ENCODE assay signal across 8 mouse cellular contexts in the genomic region with DNA sequence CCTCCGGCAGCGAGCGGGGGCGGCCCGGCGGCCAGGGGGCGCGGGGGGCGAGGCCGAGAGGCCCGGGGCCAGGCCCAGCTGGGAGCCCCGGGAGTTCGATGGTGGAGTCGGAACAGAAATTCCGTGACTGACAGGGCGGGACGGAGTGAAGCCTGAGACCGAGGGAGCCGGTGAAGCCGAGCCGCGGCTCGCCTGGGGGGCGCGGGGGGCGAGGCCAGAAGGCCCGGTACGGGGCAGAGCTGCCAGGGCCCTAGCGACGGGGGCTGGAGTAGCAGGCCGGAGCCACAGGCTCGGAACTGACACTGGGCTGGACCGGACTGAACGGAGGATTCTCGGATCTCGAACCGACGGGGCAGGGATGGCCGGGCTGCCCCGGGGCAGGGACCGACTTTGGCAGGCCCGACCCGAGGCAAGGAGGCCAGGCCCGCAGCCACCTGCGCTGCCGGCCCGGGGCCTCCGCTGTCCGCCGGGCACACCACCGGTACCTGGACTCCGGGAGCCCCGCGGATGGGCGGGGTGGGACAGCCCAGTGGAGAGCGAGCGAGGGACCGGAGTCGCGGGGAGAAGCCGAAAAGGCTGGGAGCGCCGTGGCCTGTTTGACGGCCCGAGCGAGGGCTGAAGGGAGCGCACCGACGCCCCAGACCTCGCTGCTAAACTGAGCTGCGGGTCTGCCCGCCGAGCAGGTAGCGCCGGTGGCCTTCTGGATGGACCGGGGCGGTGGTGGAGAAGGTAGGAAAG. TPM values are rescaled to one million over a fixed set of nuclear protein-coding genes. Genes with fewer than 3 reads are reported as not detected.
DNase-seq lines count a peak whose midpoint lies in the region; ATAC-seq and TF ChIP-seq lines count a peak whose summit lies in the region.

No protein-coding gene starts in this region.

- H3K27ac ChIP-seq in embryonic facial prominence, embryonic 14.5 days (replicated peaks; ENCODE audit: low read depth, low read length), result peak overlapping the region; percentile 98
- H3K27ac ChIP-seq in heart, embryonic 12.5 days (ENCODE audit: poor library complexity, severe bottlenecking), result peak overlapping the region; percentile 99
- peak overlapping the region; percentile 97 for H3K27ac ChIP-seq in kidney, postnatal 0 days
- H3K27ac ChIP-seq in liver, embryonic 16.5 days (ENCODE audit: low read length), result peak overlapping the region; percentile 94
- H3K27ac ChIP-seq in neural tube, embryonic 12.5 days, result peak overlapping the region; percentile 94

- peak overlapping the region; percentile 98 for H3K4me3 ChIP-seq in embryonic facial prominence, embryonic 14.5 days (ENCODE audit: low read depth, low read length)
- peak overlapping the region; percentile 95 for H3K4me3 ChIP-seq in heart, embryonic 12.5 days
- peak overlapping the region; percentile 94 for H3K4me3 ChIP-seq in kidney, postnatal 0 days (replicated peaks; ENCODE audit: low read depth, low read length)
- peak overlapping the region; percentile 96 for H3K4me3 ChIP-seq in liver, embryonic 16.5 days (ENCODE audit: low read depth, low read length)
- H3K4me3 ChIP-seq in neural tube, embryonic 12.5 days, result peak overlapping the region; percentile 98

- H3K9me3 ChIP-seq in embryonic facial prominence, embryonic 14.5 days (ENCODE audit: control insufficient read depth, low read length), result no peaks in the 10 kb centered on the region
- no peaks in the 10 kb centered on the region for H3K9me3 ChIP-seq in heart, embryonic 12.5 days (replicated peaks)
- H3K9me3 ChIP-seq in kidney, postnatal 0 days (replicated peaks; ENCODE audit: low read length), result no peaks in the 10 kb centered on the region
- no peaks in the 10 kb centered on the region for H3K9me3 ChIP-seq in liver, embryonic 16.5 days (replicated peaks; ENCODE audit: control insufficient read depth, low read length)
- no peaks in the 10 kb centered on the region for H3K9me3 ChIP-seq in neural tube, embryonic 12.5 days

- peak; percentile 77 for DNase-seq in CD4-positive helper T cell, adult 2 months (ENCODE audit: low read depth, low spot score)
- DNase-seq in adrenal gland, postnatal 14 days, result peak; percentile 85
- peak; percentile 72 for DNase-seq in embryonic facial prominence, embryonic 14.5 days (ENCODE audit: low spot score)
- DNase-seq in kidney, postnatal 0 days (ENCODE audit: low spot score), result peak; percentile 83
- peak; percentile 84 for DNase-seq in testis, postnatal 14 days (ENCODE audit: low spot score)

- peak overlapping the region; percentile 99 for H3K9ac ChIP-seq in embryonic facial prominence, embryonic 14.5 days (ENCODE audit: low read depth, low read length)
- peak overlapping the region; percentile 100 for H3K9ac ChIP-seq in heart, embryonic 12.5 days
- peak overlapping the region; percentile 97 for H3K9ac ChIP-seq in kidney, postnatal 0 days (ENCODE audit: low read depth, low read length)
- H3K9ac ChIP-seq in liver, embryonic 16.5 days (ENCODE audit: low read depth, low read length), result peak overlapping the region; percentile 97
- peak overlapping the region; percentile 98 for H3K9ac ChIP-seq in neural tube, embryonic 12.5 days

- TF ChIP-seq CTCF in kidney, postnatal 0 days (IDR thresholded peaks at IDR 0.05; ENCODE audit: low read depth), result peak; percentile 31; the same call in 1 of the 2 replicates

- H3K4me1 ChIP-seq in embryonic facial prominence, embryonic 14.5 days (ENCODE audit: control insufficient read depth, insufficient read depth, low read length), result peaks cover 25% of the 10 kb centered on the region
- H3K4me1 ChIP-seq in heart, embryonic 12.5 days (replicated peaks), result peaks cover 31% of the 10 kb centered on the region
- peaks cover 6% of the 10 kb centered on the region for H3K4me1 ChIP-seq in kidney, postnatal 0 days (replicated peaks; ENCODE audit: insufficient read depth, low read length)
- H3K4me1 ChIP-seq in liver, embryonic 16.5 days (ENCODE audit: control insufficient read depth, low read depth, low read length), result peaks cover 21% of the 10 kb centered on the region
- H3K4me1 ChIP-seq in neural tube, embryonic 12.5 days, result peaks cover 33% of the 10 kb centered on the region

- peaks cover 15% of the 10 kb centered on the region for H3K36me3 ChIP-seq in embryonic facial prominence, embryonic 14.5 days (ENCODE audit: control insufficient read depth, insufficient read depth, low read length)
- H3K36me3 ChIP-seq in heart, embryonic 12.5 days, result peaks cover 12% of the 10 kb centered on the region
- peaks cover 6% of the 10 kb centered on the region; the same call in 1 of the 2 replicates for H3K36me3 ChIP-seq in kidney, postnatal 0 days (ENCODE audit: insufficient read depth, low read length)
- H3K36me3 ChIP-seq in liver, embryonic 16.5 days (ENCODE audit: control insufficient read depth, insufficient read depth), result peaks cover 6% of the 10 kb centered on the region
- H3K36me3 ChIP-seq in neural tube, embryonic 12.5 days, result peaks cover 11% of the 10 kb centered on the region

- no peaks in the 10 kb centered on the region for H3K27me3 ChIP-seq in embryonic facial prominence, embryonic 14.5 days (replicated peaks; ENCODE audit: control insufficient read depth, insufficient read depth, low read length)
- no peaks in the 10 kb centered on the region for H3K27me3 ChIP-seq in heart, embryonic 12.5 days (replicated peaks)
- H3K27me3 ChIP-seq in kidney, postnatal 0 days (ENCODE audit: insufficient read depth, low read length), result no peaks in the 10 kb centered on the region
- no peaks in the 10 kb centered on the region for H3K27me3 ChIP-seq in liver, embryonic 16.5 days (ENCODE audit: control insufficient read depth, insufficient read depth, low read depth, low read length)
- no peaks in the 10 kb centered on the region for H3K27me3 ChIP-seq in neural tube, embryonic 12.5 days (replicated peaks)

- ATAC-seq in embryonic facial prominence, embryonic 14.5 days (ENCODE audit: low read depth), result peak; percentile 69
- peak; percentile 74 for ATAC-seq in heart, embryonic 12.5 days (ENCODE audit: insufficient number of reproducible peaks, low FRiP score)
- ATAC-seq in kidney, postnatal 0 days (replicated peaks; ENCODE audit: low FRiP score, low read depth), result peak; percentile 78
- ATAC-seq in liver, embryonic 16.5 days (ENCODE audit: low read depth), result peak; percentile 32
- ATAC-seq in neural tube, embryonic 12.5 days (ENCODE audit: low FRiP score, low read depth), result peak; percentile 80

- 0% methylated on average over 24 of the region's 77 CpGs for WGBS in embryonic facial prominence, embryonic 14.5 days
- WGBS in heart, embryonic 12.5 days, result 0% methylated on average over 75 of the region's 77 CpGs
- under 1% methylated on average over 74 of the region's 77 CpGs for WGBS in kidney, postnatal 0 days
- WGBS in liver, embryonic 16.5 days (ENCODE audit: insufficient replicate concordance), result under 1% methylated on average over 75 of the region's 77 CpGs
- WGBS in neural tube, embryonic 12.5 days, result under 1% methylated on average over 76 of the region's 77 CpGs

- H3K4me2 ChIP-seq in embryonic facial prominence, embryonic 14.5 days (ENCODE audit: low read depth, low read length), result peak overlapping the region; percentile 64
- H3K4me2 ChIP-seq in heart, embryonic 12.5 days, result peak overlapping the region; percentile 88
- peak overlapping the region; percentile 78 for H3K4me2 ChIP-seq in kidney, postnatal 0 days (ENCODE audit: low read length)
- H3K4me2 ChIP-seq in liver, embryonic 16.5 days (ENCODE audit: low read depth, low read length), result peak overlapping the region; percentile 83
- peak overlapping the region; percentile 84 for H3K4me2 ChIP-seq in neural tube, embryonic 12.5 days (replicated peaks)

RNA-seq across cellular contexts. Expression of a gene that starts 0.7 kb away (rescaled TPM):
- total RNA-seq in adrenal gland, postnatal 14 days (2021), result 61.8 and 67.4 TPM in 2 replicates
- polyA plus RNA-seq in embryonic facial prominence, embryonic 14.5 days (2014; fragmentation: Nextera tagmentation; extraction: Ambion mirVana), result 73.1 and 85.5 TPM in 2 replicates
- polyA plus RNA-seq in heart, embryonic 12.5 days (2016; fragmentation: Nextera tagmentation; extraction: Ambion mirVana), result 60.2 and 63.3 TPM in 2 replicates
- polyA plus RNA-seq in kidney, postnatal 0 days (2015; fragmentation: Nextera tagmentation; extraction: Ambion mirVana), result 62.6 and 65.1 TPM in 2 replicates
- 24.3 and 26.1 TPM in 2 replicates for polyA plus RNA-seq in liver, embryonic 16.5 days (2015; fragmentation: Nextera tagmentation; extraction: Ambion mirVana)
- polyA plus RNA-seq in neural tube, embryonic 12.5 days (2016; fragmentation: Nextera tagmentation; extraction: Ambion mirVana), result 71.9 and 75.0 TPM in 2 replicates

RNA-seq across cellular contexts. Expression of a gene that starts 0.9 kb away (rescaled TPM):
- 944 and 957 TPM in 2 replicates for total RNA-seq in adrenal gland, postnatal 14 days (2021)
- polyA plus RNA-seq in embryonic facial prominence, embryonic 14.5 days (2014; fragmentation: Nextera tagmentation; extraction: Ambion mirVana), result 511 and 572 TPM in 2 replicates
- 868 and 885 TPM in 2 replicates for polyA plus RNA-seq in heart, embryonic 12.5 days (2016; fragmentation: Nextera tagmentation; extraction: Ambion mirVana)
- 825 and 954 TPM in 2 replicates for polyA plus RNA-seq in kidney, postnatal 0 days (2015; fragmentation: Nextera tagmentation; extraction: Ambion mirVana)
- polyA plus RNA-seq in liver, embryonic 16.5 days (2015; fragmentation: Nextera tagmentation; extraction: Ambion mirVana), result 296 and 326 TPM in 2 replicates
- 378 and 393 TPM in 2 replicates for polyA plus RNA-seq in neural tube, embryonic 12.5 days (2016; fragmentation: Nextera tagmentation; extraction: Ambion mirVana)

RNA-seq across cellular contexts. Expression of a gene that starts 22.1 kb away (rescaled TPM):
- 23.8 and 25.3 TPM in 2 replicates for total RNA-seq in adrenal gland, postnatal 14 days (2021)
- 17.7 and 20.2 TPM in 2 replicates for polyA plus RNA-seq in embryonic facial prominence, embryonic 14.5 days (2014; fragmentation: Nextera tagmentation; extraction: Ambion mirVana)
- 24.9 and 28.8 TPM in 2 replicates for polyA plus RNA-seq in heart, embryonic 12.5 days (2016; fragmentation: Nextera tagmentation; extraction: Ambion mirVana)
- 18.7 and 22.2 TPM in 2 replicates for polyA plus RNA-seq in kidney, postnatal 0 days (2015; fragmentation: Nextera tagmentation; extraction: Ambion mirVana)
- polyA plus RNA-seq in liver, embryonic 16.5 days (2015; fragmentation: Nextera tagmentation; extraction: Ambion mirVana), result 8.6 and 8.9 TPM in 2 replicates
- polyA plus RNA-seq in neural tube, embryonic 12.5 days (2016; fragmentation: Nextera tagmentation; extraction: Ambion mirVana), result 16.2 and 19.7 TPM in 2 replicates

RNA-seq across cellular contexts. Expression of a gene that starts 47.7 kb away (rescaled TPM):
- total RNA-seq in adrenal gland, postnatal 14 days (2021), result 4.5 and 5.2 TPM in 2 replicates
- polyA plus RNA-seq in embryonic facial prominence, embryonic 14.5 days (2014; fragmentation: Nextera tagmentation; extraction: Ambion mirVana), result 20.7 and 22.6 TPM in 2 replicates
- 25.1 and 25.9 TPM in 2 replicates for polyA plus RNA-seq in heart, embryonic 12.5 days (2016; fragmentation: Nextera tagmentation; extraction: Ambion mirVana)
- polyA plus RNA-seq in kidney, postnatal 0 days (2015; fragmentation: Nextera tagmentation; extraction: Ambion mirVana), result 10.4 and 13.5 TPM in 2 replicates
- polyA plus RNA-seq in liver, embryonic 16.5 days (2015; fragmentation: Nextera tagmentation; extraction: Ambion mirVana), result 23.1 and 23.7 TPM in 2 replicates
- 26.9 and 29.4 TPM in 2 replicates for polyA plus RNA-seq in neural tube, embryonic 12.5 days (2016; fragmentation: Nextera tagmentation; extraction: Ambion mirVana)

RNA-seq across cellular contexts. Expression of a gene that starts 47.8 kb away (rescaled TPM):
- total RNA-seq in adrenal gland, postnatal 14 days (2021), result 65.8 and 75.2 TPM in 2 replicates
- polyA plus RNA-seq in embryonic facial prominence, embryonic 14.5 days (2014; fragmentation: Nextera tagmentation; extraction: Ambion mirVana), result 60.4 and 62.7 TPM in 2 replicates
- 71.5 and 74.8 TPM in 2 replicates for polyA plus RNA-seq in heart, embryonic 12.5 days (2016; fragmentation: Nextera tagmentation; extraction: Ambion mirVana)
- 52.2 and 55.9 TPM in 2 replicates for polyA plus RNA-seq in kidney, postnatal 0 days (2015; fragmentation: Nextera tagmentation; extraction: Ambion mirVana)
- 10.4 and 11.8 TPM in 2 replicates for polyA plus RNA-seq in liver, embryonic 16.5 days (2015; fragmentation: Nextera tagmentation; extraction: Ambion mirVana)
- polyA plus RNA-seq in neural tube, embryonic 12.5 days (2016; fragmentation: Nextera tagmentation; extraction: Ambion mirVana), result 60.8 and 68.4 TPM in 2 replicates

Comparison
In these comparisons a context has a peak if more than half of its experiments do, and no peak if none do; other contexts are left out.
1. Peak in every context shown above with its lines: DNase-seq, ATAC-seq, H3K4me3 ChIP-seq and H3K27ac ChIP-seq.